Mouse (Mus musculus) forebrain, embryonic 13.5 days (tissue): Measurements from ENCODE around the gene Egr2. TPM values are rescaled to one million over a fixed set of nuclear protein-coding genes. Genes with fewer than 3 reads are reported as not detected.
A peak's percentile ranks its signal among the peaks of the same experiment; 100 is the strongest.

Experiments
- ATAC-seq: fragments of 200-750 bp; cut with Nextera tagmentation; 2 replicates; pipeline ENCODE4 v1.8.0; 2017
- H3K27ac ChIP-seq: fragments of 300-500 bp; sonication (generic); 2 replicates; pipeline ENCODE4 v1.5.1; 2015; ENCODE audit warnings: inconsistent platforms, mild to moderate bottlenecking, moderate library complexity
- H3K27me3 ChIP-seq: fragments of 300-500 bp; sonication (generic); 2 replicates; pipeline ENCODE4 v1.6.1; 2015; ENCODE audit warnings: mild to moderate bottlenecking, inconsistent platforms
- H3K36me3 ChIP-seq: fragments of 300-500 bp; sonication (generic); 2 replicates; pipeline ENCODE4 v1.6.1; 2015; ENCODE audit warnings: mild to moderate bottlenecking, inconsistent platforms; ENCODE audit not compliant: poor library complexity, severe bottlenecking
- H3K4me1 ChIP-seq: fragments of 300-500 bp; sonication (generic); 2 replicates; pipeline ENCODE4 v1.6.1; 2015; ENCODE audit warnings: inconsistent platforms
- H3K4me2 ChIP-seq: fragments of 300-500 bp; sonication (generic); 2 replicates; pipeline ENCODE4 v1.6.1; 2015; ENCODE audit warnings: inconsistent platforms, mild to moderate bottlenecking, moderate library complexity
- H3K4me3 ChIP-seq: fragments of 300-500 bp; sonication (generic); 2 replicates; pipeline ENCODE4 v1.5.1; 2015; ENCODE audit warnings: mild to moderate bottlenecking, inconsistent platforms
- H3K9ac ChIP-seq: fragments of 300-500 bp; sonication (generic); 2 replicates; pipeline ENCODE4 v1.6.1; 2015; ENCODE audit warnings: mild to moderate bottlenecking, inconsistent platforms
- H3K9me3 ChIP-seq: fragments of 300-500 bp; sonication (generic); replicated peaks from 2 replicates; pipeline ENCODE4 v1.6.1; 2016; ENCODE audit warnings: inconsistent platforms
- WGBS: fragments of 180-500 bp; shearing (Covaris S2); methylation state at CpG from one replicate; pipeline ENCODE4 v1.1.7; 2015; 5-methylcytosine and 5-hydroxymethylcytosine counted together
- polyA plus RNA-seq: library from polyadenylated mRNA; unstranded; fragments of >200 nt; fragmentation: Nextera tagmentation; extraction: Ambion mirVana; gene quantifications from 2 replicates; pipeline ENCODE4 v1.2.1, GENCODE M21; 2015

The Egr2 gene
- 0.08 and 0.10 TPM in 2 replicates for polyA plus RNA-seq

DNA sequence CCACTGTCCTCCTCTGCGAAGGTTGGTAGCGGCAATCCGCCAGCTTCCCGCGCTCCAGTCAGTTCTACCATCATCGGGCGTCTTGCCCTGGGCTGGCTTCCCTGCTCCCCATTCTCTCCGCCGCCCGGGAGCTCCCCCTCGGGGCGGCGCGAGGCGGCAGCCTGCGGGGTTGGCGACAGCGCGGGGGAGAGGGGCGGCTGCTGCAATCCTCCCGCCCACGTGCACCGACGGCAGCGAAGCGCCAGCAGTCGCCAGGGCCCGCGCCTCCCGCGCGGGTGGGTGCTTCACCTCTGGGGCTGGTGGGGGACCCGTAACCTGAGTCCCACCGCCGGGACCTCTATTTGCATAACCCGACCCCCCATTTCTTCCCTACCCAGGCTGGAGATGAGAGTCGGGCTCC, at the start of gene Egr2:
Gene Egr2, plus strand, starts transcription at position 220 of the 400 bp plus-strand sequence.
- peak within 1 kb of the TSS; percentile 45; the same call in 1 of the 2 replicates for H3K9ac ChIP-seq
- ATAC-seq, result no peak
- no peaks in the 10 kb centered on the region for H3K36me3 ChIP-seq
- peak within 1 kb of the TSS; percentile 53 for H3K4me3 ChIP-seq
- peaks cover 99% of the 10 kb centered on the region for H3K27me3 ChIP-seq
- no peaks in the 10 kb centered on the region for H3K9me3 ChIP-seq
- H3K4me2 ChIP-seq, result peak within 1 kb of the TSS; percentile 91
- H3K27ac ChIP-seq, result no peak within 1 kb of the TSS
- H3K4me1 ChIP-seq, result peaks cover 39% of the 10 kb centered on the region
- WGBS, result under 1% methylated on average over 29 of the region's 37 CpGs

DNA sequence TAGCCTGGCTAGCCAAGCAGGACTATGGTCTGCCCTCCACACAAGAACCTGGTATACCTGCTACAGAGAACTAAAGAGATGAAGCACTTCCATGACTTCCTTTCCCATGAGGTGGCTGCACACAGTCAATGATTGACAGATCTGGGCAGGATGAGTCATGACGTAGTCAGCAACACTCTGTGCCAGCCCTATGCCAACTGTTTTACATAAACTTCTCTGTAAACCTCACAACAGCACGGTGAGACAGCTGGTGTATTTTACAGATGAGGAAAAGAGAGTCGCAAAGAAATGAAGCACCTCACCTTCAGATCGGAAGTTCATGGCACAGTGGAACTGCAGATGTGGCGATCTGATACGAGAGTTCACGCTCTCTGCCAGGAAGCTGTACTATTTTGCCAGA, 47.8 kb upstream of the Egr2 start:
- no peaks in the 10 kb centered on the region for H3K4me1 ChIP-seq
- H3K9me3 ChIP-seq, result peaks cover 7% of the 10 kb centered on the region
- H3K9ac ChIP-seq, result no peak overlapping the region
- H3K27ac ChIP-seq, result no peak overlapping the region
- no peaks in the 10 kb centered on the region for H3K36me3 ChIP-seq
- no peak overlapping the region for H3K4me3 ChIP-seq
- WGBS, result 92% methylated on average over 7 of the region's 7 CpGs
- no peak overlapping the region for H3K4me2 ChIP-seq
- peak; percentile 69 for ATAC-seq
- H3K27me3 ChIP-seq, result 0 out of 2 replicates have a peak, but pooled peaks cover 2% of the 10 kb centered on the region

DNA sequence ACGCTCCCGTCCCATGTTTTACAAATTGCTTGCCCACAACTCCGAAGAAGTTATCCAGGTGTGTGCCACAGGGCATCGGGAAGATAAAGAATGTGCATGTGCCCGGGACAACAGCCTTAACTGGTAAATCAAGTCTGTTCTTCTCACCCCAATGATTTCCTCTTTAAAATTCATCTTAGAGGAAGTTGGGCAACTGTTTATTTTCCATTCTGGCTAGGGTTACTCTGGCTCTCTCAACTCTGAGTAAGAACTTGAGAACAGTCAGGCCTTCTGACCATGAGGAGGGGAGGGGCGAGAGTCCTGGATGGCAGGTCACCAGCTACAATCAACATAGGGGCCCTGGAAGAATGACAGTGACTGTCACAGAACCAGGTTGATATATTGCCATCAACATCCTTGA, 45.4 kb upstream of the Egr2 start:
- Histone ChIP-seq H3K27ac (no peak overlapping the region), H3K27me3 (no peaks in the 10 kb centered on the region), H3K4me1 (no peaks in the 10 kb centered on the region), H3K4me2 (no peak overlapping the region), H3K4me3 (no peak overlapping the region), H3K36me3 (no peaks in the 10 kb centered on the region), H3K9me3 (peaks cover 3% of the 10 kb centered on the region; the same call in 1 of the 2 replicates), H3K9ac (no peak overlapping the region)
- WGBS, result 90% methylated on average over 6 of the region's 6 CpGs
- no peak for ATAC-seq

DNA sequence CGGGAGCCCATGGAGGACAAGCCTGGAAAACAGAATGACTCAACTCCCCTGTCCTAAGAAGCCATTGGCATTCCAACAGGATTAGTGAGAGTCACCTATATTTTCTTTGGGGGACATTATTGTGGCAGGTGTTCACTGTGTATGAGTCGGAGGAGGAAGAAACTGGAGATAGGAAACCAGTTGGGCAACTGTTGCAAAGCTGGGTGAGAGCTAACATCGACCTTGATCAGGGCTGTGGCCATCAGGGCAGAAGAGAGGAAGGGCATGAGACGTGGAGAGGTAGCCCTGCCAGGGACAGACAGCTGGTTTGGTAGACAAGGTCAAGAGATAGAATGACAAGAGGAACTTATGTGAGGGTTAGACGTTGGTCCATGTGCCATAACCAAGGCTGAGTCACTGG, 44.6 kb upstream of the Egr2 start:
- H3K9ac ChIP-seq, result no peak overlapping the region
- H3K36me3 ChIP-seq, result no peaks in the 10 kb centered on the region
- ATAC-seq, result no peak
- H3K27ac ChIP-seq, result no peak overlapping the region
- no peaks in the 10 kb centered on the region for H3K4me1 ChIP-seq
- 86% methylated on average over 5 of the region's 5 CpGs for WGBS
- no peak overlapping the region for H3K4me3 ChIP-seq
- H3K9me3 ChIP-seq, result no peaks in the 10 kb centered on the region
- H3K4me2 ChIP-seq, result no peak overlapping the region
- no peaks in the 10 kb centered on the region for H3K27me3 ChIP-seq

DNA sequence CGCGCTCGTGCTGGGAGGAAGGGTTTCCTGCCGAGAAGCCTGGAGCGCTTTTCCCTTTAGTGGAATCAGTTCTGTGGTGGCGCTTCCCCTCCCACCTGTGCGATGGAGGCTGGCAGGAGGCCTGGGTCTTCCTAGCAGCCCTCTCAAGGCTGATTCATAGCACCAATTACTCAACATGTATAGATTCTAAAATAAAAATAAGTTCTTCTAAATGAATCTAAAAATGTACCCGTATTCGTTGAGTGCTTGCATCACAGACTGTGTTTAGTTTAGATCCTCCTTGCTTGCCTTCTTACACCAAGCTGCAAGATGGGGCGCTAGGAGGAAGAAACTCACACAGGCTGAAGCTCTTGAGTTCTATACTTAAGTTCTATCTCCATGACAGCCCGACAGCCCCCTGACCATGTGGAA, 43.1 kb upstream of the Egr2 start:
- H3K4me3 ChIP-seq, result no peak overlapping the region
- H3K9ac ChIP-seq, result no peak overlapping the region
- no peaks in the 10 kb centered on the region for H3K9me3 ChIP-seq
- H3K36me3 ChIP-seq, result no peaks in the 10 kb centered on the region
- ATAC-seq, result no peak
- no peaks in the 10 kb centered on the region for H3K4me1 ChIP-seq
- no peak overlapping the region for H3K4me2 ChIP-seq
- 83% methylated on average over 11 of the region's 11 CpGs for WGBS
- H3K27me3 ChIP-seq, result no peaks in the 10 kb centered on the region
- no peak overlapping the region for H3K27ac ChIP-seq

DNA sequence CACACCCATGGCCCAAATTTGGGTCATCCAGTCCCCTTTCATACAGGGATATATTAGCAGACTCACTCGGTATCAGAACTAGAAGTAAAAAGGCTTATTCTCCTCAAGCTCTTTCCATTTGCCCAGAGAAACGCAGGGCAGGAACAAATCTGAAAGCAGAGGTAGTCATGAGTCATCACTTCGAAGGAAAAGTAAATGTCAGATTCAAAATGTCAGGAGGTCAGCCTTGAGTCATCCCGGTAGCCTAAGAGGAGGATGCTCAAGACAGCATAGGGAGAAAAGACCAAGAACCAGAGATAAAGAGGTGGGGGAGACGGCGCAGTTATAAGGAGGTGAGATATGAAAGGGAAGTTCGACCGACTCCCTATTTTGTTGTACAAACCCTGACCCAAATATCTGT, 41.7 kb upstream of the Egr2 start:
- no peak for ATAC-seq
- no peaks in the 10 kb centered on the region for H3K9me3 ChIP-seq
- H3K27ac ChIP-seq, result no peak overlapping the region
- H3K4me3 ChIP-seq, result no peak overlapping the region
- no peaks in the 10 kb centered on the region for H3K27me3 ChIP-seq
- WGBS, result 90% methylated on average over 8 of the region's 8 CpGs
- H3K9ac ChIP-seq, result no peak overlapping the region
- H3K36me3 ChIP-seq, result no peaks in the 10 kb centered on the region
- no peaks in the 10 kb centered on the region for H3K4me1 ChIP-seq
- H3K4me2 ChIP-seq, result no peak overlapping the region

GRCm38 (mm10) chr10:67497144-67497892, 38.0 kb upstream of the Egr2 start:
- no peaks in the 10 kb centered on the region for H3K4me1 ChIP-seq
- no peaks in the 10 kb centered on the region for H3K9me3 ChIP-seq
- H3K9ac ChIP-seq, result no peak overlapping the region
- H3K4me3 ChIP-seq, result no peak overlapping the region
- H3K27me3 ChIP-seq, result no peaks in the 10 kb centered on the region
- no peaks in the 10 kb centered on the region for H3K36me3 ChIP-seq
- no peak overlapping the region for H3K4me2 ChIP-seq
- 92% methylated on average over 15 of the region's 15 CpGs for WGBS
- no peak for ATAC-seq
- no peak overlapping the region for H3K27ac ChIP-seq

- no peak overlapping the region for H3K9ac ChIP-seq
- ATAC-seq, result no peak
- H3K27ac ChIP-seq, result no peak overlapping the region
- H3K4me3 ChIP-seq, result no peak overlapping the region
- no peaks in the 10 kb centered on the region for H3K4me1 ChIP-seq
- H3K36me3 ChIP-seq, result no peaks in the 10 kb centered on the region
- 96% methylated on average over 9 of the region's 9 CpGs for WGBS
- H3K4me2 ChIP-seq, result no peak overlapping the region
- no peaks in the 10 kb centered on the region for H3K9me3 ChIP-seq
- H3K27me3 ChIP-seq, result no peaks in the 10 kb centered on the region
Measured at GRCm38 (mm10) chr10:67497951-67498350, 37.3 kb upstream of the Egr2 start.

GRCm38 (mm10) chr10:67503320-67503995, 31.8 kb upstream of the Egr2 start:
- Histone ChIP-seq H3K9me3 (no peaks in the 10 kb centered on the region), H3K27me3 (0 out of 2 replicates have a peak, but pooled peaks cover 4% of the 10 kb centered on the region), H3K4me2 (no peak overlapping the region), H3K27ac (no peak overlapping the region), H3K4me3 (no peak overlapping the region), H3K4me1 (no peaks in the 10 kb centered on the region), H3K9ac (no peak overlapping the region), H3K36me3 (no peaks in the 10 kb centered on the region)
- 63% methylated on average over 15 of the region's 15 CpGs for WGBS
- no peak for ATAC-seq

DNA sequence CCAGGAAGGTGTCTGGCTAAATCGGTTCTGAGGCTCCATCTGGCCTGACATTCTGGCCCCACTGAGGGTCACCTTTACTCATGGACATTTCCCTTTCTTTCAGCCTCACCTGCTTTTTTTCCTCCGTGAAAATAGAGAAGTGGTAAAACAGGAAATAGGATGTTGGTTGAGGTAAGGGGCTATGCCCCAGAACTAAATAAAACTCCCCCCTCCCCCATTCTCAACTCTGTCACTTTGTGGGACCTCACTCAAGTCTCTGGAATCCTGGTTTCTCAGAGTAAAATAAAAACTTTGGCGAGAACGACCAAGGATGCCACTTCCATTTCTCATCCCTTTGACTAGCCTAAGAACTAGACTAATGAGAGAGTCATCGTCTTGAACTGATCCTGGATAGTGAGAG, 31.2 kb upstream of the Egr2 start:
- Histone ChIP-seq H3K27me3 (0 out of 2 replicates have a peak, but pooled peaks cover 4% of the 10 kb centered on the region), H3K4me2 (no peak overlapping the region), H3K27ac (no peak overlapping the region), H3K4me3 (no peak overlapping the region), H3K9me3 (no peaks in the 10 kb centered on the region), H3K36me3 (no peaks in the 10 kb centered on the region), H3K4me1 (no peaks in the 10 kb centered on the region), H3K9ac (no peak overlapping the region)
- 73% methylated on average over 5 of the region's 5 CpGs for WGBS
- no peak for ATAC-seq

GRCm38 (mm10) chr10:67505248-67505647, 30.0 kb upstream of the Egr2 start:
- H3K9me3 ChIP-seq, result no peaks in the 10 kb centered on the region
- no peak overlapping the region for H3K9ac ChIP-seq
- no peaks in the 10 kb centered on the region for H3K4me1 ChIP-seq
- H3K27me3 ChIP-seq, result 0 out of 2 replicates have a peak, but pooled peaks cover 4% of the 10 kb centered on the region
- no peak overlapping the region for H3K4me2 ChIP-seq
- no peak for ATAC-seq
- no peak overlapping the region for H3K4me3 ChIP-seq
- H3K36me3 ChIP-seq, result no peaks in the 10 kb centered on the region
- H3K27ac ChIP-seq, result no peak overlapping the region
- 73% methylated on average over 3 of the region's 3 CpGs for WGBS

DNA sequence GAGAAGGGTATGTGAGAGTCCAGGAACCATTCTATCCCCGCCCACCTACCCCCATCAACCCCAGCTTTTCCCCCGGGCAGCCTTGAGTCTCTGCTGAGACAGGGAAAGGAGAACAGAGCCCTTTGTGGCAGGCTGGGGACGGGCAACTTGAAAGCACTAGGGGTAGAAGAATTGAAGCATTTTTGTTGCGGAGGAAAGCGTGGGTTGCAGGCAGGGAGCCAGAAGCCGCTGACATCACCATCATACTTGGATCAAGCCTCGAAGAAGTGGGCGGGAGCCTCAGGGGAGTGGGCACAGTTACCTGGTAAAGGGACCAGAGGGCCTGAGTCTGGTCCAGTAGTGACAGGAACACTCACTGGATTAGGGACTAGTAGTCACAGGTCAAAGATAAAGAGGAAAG, 23.1 kb upstream of the Egr2 start:
- WGBS, result 59% methylated on average over 8 of the region's 8 CpGs

More for the DNA sequence above, 23.1 kb upstream of the Egr2 start:
- no peak for ATAC-seq
- Histone ChIP-seq H3K27me3 (no peaks in the 10 kb centered on the region), H3K4me1 (no peaks in the 10 kb centered on the region), H3K9me3 (no peaks in the 10 kb centered on the region), H3K4me3 (no peak overlapping the region), H3K4me2 (no peak overlapping the region), H3K27ac (no peak overlapping the region), H3K9ac (no peak overlapping the region), H3K36me3 (no peaks in the 10 kb centered on the region)
